Mouse (Mus musculus) fat pad, adult 2 months (tissue): ENCODE data around the gene Thbs2.

Source experiments
- DNase-seq: peaks from one replicate; pipeline ENCODE4 v3.0.0-alpha.2; 2011; ENCODE audit warnings: low read depth, low spot score; ENCODE audit errors: extremely low read depth

Gene Thbs2

DNA sequence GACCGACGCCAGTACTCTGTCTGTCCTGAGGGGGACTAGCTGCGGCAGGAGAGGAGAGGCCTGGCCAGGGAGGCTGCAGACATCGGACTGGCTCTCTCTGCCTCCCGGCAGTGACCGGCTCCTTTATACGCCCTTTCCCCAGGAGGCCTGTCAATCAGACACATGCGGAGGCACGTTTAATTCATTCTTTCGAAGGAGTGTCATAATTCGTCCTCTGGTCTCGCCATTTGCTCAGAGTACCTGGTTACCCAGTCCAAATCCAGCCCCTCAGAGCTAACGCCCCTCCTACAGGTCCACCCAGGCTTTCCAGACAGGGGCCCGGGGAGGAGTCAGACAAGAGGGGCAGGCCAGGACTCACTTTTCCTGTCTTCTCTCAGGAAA, at the start of gene Thbs2:
TSS of gene Thbs2 (minus strand) at position 242 of the 381 bp plus-strand sequence.
- no peak for DNase-seq

DNA sequence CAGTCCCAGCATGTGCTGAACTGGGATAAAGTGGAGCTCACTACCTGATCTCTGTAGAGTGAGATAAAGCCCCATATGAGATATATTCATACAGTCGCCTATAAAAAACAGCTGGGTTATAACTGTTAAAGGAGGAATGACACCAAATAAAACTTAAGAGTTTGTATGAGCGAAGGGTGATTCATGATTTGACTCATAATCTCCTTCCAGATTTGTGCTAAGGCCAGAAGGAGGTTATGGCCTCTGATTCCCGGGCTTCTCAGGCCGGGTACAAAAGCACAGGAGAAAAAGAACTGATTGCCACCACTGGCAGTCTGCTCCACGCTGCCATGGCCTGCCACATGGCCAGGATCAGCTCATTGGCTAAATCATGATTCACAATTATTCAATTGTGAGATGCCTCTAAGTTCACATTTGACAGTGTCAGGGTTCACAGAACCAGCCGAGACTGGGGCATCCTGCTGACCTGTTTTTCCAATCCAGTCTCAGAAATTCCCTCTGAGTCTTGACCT, 41.5 kb upstream of the Thbs2 start:
- no peak for DNase-seq

DNA sequence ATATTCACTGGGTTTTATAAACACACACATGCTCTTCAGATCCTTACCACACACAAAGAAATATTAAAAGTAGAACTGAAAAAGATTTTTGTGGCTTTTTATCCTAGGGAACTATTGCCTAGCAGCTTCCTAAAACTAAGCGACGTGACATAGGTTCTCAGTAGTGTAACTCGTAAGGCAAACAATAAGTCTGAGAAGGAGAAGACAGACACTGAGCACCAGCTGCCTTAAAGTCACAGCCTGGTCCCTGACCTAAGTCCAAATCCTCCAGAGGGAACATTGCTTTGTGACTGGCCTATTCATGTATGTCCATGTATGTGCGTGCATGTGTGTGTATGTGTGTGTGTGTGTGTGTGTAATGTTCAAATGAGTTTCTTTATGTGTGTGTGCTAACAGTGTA, 40.3 kb upstream of the Thbs2 start:
- DNase-seq = no peak

DNA sequence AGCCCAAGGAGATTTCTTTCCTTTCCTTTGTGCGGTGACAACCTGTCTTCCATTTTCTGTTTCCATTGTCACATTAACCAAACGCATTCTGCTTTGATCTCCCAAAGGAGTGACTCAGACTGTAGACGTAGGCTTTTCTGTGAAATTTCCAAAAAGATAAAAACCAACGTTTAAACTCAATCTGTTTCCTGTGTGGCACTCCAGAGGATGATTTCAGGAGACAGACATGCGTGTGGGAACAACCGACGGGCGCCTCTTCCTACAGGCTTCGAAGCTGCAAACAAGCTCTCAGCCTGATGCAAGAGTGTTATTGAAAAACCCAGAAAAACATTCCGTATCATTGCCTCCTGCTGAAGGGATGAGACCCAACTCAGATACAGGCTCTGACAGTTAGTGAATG, 39.9 kb upstream of the Thbs2 start:
- no peak for DNase-seq

DNA sequence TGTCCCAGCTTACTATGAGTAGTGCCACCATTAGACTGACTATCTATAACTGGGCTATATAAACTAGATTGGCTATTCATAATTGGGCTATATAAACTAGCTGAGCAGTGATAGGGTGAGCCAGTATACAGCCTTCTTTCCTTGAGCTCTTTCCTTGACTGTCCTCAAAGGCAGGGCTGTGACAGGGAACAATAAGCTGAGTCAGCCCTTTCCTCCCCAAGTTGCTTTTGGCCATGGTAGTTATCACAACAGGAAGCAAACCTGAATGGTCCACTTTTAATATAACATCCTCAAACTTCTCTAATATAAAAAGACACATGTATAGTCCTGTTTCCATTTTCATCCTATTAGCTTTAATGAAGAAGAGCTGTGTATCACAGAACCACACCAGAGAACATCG, 39.0 kb upstream of the Thbs2 start:
- no peak for DNase-seq

DNA sequence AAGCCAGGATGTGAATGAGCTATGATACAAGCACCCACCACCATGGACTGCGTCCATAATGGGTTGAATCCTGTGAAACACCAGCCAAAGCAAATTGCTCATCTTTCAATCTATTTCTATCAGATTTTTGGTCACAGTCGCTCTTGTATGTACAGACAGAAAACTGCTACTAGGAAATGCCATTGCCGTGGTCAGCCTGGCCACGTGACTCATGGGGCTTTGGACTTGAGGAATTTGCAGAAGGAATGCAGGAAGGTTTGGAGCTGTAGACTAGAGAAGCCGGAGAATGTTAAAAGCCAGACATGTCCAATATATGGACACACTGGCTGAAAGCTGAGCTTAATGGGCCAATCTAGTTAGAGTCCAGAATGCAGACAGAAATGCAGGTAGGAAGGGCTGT, 36.6 kb upstream of the Thbs2 start:
- DNase-seq = no peak

DNA sequence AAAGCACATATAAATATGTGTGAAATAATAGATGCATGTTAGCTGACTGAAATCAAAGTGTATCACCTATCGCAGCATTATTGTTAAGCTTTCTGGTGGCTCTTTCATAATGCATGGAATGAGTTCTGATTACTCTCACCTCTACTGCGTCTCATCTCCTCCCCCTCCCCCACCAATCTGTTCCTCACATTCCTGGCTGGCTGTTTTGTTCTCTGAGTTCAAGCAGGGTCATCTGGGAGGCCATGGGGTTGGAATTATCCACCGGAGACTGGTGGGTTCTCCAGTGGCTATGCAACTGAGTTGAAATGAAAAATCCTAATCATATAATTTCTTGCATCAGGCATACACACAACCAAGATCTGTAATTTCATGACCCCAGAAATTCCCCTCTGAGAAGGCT, 33.4 kb upstream of the Thbs2 start:
- no peak for DNase-seq

DNA sequence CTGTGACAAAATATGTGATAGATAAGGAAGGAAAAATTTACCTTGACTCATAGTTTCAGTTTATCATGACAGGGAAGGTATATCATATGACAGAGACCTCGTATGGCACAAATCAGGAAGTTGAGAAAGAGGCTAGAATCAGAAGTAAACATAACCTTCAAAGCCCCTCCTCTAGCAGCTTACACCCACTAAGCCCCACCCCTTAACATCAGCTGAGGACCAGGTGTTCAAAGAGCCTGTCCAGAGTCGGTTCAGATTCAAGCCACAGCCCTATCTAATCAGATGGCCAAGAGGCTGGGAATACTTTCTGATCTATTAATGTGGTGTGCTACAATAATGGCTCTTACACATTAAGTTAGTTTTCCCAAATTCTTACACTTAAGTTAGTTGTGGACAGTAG, 30.8 kb upstream of the Thbs2 start:
- DNase-seq = no peak

DNA sequence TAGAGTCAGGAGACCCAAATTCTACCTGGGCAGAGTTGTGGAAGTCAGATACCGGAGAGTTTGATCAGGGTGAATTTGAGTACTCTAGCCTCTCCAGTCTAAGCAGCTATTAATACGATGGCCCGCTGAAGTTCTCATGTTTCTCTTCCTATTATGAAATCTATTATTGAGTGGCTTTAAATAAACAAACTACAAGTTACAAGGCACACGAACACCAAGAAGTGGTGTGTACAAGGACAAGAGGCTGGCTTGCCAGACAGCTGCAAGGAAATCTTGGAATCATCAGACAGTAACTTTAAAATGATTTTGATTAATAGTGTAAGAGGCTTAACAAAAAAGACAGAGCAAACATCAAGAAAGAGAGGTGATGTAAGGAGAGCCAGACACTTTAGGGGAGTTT, 27.3 kb upstream of the Thbs2 start:
- DNase-seq = no peak

DNA sequence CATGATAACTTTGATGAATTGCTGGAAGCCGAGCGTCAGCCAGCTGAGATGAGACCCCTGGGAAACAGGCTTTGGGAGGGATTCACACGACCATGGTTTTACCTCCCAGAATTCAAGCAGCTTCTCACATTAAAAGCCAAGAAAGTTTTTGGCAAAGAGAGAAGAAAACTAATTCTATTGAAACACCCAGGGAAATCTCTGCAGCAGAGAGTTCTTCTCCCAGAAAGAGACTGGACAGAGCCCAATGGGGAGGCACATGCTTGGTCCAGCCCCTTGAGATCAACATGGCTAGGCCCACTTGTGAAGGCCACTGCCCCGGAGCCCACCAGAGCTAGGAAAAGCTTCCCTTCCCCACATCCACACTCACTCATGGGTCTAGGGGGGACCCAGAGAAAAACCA, 26.9 kb upstream of the Thbs2 start:
- DNase-seq = no peak

DNA sequence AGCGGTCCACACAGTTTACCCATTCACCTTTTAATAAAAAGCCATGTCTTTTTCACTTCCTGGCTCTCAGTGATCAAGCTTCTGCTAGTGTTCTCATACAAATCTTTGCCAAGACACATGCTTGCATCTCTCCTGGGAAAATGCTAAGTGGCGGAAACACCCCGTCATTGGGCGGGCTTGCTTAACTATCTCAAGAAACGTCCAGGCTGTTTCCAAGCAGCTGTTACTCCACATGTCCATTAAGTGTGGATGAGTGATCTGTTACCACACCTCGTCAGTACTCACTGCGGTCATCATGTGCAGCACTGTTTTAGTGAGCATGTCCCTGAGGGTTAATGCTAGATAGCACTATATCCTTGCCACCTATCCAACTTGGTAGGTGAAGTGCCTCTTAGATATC, 26.2 kb upstream of the Thbs2 start:
- DNase-seq = no peak

DNA sequence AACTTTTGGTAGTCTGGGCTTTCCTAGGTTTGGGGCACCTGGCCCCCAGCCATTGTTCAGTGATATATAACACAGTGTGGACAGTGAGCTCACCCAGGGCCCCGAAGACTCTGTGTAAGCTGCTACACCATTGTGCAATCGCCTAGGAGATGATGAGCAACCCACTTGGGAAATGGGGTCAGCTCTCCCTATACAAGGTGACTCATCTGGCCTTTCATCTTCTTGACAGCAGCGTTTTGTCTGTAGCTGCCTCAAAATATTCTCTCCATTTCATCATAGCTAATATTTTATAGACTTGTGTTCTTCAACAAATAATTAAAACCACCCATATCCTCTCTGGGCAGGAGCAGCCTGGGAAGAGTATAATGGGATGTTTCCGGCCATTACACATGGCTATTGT, 24.8 kb upstream of the Thbs2 start:
- DNase-seq = no peak

DNA sequence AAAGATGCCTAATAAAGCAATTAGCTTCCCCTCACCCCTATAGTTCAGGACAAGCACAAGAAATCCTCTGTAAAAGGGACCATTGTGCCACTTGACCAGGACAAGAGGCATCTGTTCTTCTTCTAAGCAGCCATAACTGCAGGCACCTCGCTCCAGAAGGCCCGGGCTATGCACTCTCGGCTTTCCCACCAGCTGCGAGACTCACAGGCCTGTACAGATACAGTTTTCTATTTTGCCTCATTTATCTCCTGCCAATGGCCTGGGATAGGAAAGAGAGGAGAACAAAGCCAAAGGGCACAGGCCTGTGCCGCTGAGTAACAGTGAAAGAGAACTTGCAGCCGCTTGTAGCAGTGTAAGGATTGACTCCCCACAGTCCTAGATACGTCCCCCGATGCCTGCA, 20.7 kb upstream of the Thbs2 start:
- no peak for DNase-seq

DNA sequence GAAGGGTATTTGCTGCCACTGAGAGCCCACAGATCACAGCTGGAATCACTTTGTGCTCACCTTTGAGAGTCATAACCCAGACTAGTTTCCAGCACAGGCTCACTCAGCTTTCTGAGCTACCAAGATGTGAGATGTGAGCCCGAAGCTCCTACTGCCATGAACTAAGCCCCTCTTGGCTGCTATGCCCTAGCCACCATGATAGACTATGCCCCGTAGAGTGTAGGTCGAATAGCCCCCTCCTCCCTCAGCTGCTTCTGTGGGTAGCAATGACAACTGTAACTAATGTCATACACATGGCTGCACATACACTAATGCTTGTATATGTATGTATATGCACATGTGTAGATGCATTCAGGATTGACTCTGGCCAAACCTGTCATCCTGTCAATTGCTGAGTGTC, 20.3 kb upstream of the Thbs2 start:
- DNase-seq = no peak

DNA sequence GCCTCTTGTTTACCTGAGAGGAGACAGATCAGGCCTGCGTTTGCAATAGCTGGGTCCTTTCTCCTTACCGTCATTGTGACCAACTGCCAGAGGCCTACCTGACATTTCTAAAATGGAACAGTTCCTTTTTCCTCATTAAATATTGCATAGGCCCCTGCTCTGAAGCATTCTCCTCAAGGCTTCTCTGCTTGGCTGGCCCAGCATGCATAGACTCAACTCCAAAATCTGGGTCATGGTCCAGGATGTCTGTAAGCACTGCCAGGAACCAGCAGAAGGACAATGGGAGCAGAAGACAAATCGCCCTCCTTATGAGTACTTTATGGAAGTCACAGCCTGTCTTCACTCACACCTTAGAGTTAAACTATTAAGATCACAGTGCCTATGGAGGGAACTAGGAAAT, 17.7 kb upstream of the Thbs2 start:
- DNase-seq = no peak

DNA sequence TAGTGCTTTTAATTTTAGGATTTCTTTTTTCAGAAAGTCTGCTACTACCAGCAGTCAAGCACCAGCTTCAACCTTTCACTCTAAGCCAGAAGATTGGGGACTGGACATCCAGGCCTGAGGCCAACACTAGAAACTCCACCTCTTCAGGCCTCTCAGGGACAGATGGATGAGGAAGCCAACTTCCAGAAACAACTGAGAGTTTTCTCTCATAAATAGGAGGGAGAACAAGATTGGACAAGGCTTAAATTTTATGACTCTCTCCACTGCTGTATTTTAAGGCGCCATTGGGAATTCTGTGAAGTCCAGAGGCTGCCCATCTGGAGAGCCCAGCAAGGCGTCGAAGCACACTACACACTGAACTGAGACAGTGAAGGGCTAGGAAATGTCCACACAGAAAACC, 17.0 kb upstream of the Thbs2 start:
- DNase-seq = no peak

DNA sequence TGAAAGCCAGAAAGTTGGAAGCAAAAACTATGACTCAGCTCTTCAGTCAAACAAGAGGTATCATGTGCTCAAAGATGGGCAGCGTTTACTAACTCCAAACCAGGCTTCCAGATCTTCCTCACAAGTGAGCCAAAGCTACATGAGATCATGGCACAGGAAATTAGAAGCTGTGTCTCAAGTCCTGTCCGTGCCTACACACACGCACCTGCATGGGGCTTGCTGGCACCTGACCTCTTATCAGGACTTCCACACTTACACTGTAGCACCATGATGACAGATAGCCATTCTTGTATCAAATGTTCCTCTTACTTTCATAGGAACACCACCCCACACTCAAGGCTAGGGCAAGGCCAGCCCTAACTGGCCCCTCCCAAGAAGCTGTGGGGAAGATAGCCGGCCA, 12.0 kb upstream of the Thbs2 start:
- no peak for DNase-seq

DNA sequence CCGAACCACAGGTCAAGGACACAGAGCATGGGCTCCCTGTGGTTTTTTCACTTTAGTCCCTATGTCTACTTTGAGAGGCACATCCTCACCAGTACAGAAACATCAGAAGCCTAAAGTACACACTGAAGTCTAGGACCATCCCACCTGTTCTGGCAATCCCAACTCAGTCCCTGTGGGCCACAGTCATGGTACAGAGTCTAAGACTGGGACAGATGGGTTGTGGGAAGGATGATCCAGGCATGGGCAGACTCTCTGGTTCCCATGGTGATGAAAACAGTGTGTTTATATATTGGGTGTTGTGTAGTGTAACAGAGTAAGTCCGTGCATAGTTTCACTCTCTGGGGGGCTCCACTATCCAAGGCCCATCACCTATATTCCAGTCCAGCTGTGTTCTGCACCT, 11.4 kb upstream of the Thbs2 start:
- no peak for DNase-seq

DNA sequence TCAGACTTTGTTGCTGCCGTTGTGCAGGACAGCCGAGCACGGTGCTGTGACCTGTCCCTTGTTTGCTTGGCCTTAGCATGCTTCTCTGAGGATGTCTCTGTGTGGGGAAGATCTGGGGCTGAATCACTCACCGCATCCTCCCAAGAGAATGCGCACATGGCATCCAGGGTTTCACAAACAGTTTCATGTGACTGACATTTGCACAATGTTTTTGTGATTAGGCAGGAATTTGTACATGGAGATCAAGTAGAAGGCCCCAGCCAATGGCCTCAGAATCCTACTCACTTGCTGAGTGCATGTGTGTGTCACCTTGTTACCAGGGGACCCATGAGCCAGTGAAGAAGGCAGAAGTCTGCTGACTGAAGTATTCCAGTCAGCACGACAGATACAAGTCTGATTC, 9.7 kb upstream of the Thbs2 start:
- no peak for DNase-seq

DNA sequence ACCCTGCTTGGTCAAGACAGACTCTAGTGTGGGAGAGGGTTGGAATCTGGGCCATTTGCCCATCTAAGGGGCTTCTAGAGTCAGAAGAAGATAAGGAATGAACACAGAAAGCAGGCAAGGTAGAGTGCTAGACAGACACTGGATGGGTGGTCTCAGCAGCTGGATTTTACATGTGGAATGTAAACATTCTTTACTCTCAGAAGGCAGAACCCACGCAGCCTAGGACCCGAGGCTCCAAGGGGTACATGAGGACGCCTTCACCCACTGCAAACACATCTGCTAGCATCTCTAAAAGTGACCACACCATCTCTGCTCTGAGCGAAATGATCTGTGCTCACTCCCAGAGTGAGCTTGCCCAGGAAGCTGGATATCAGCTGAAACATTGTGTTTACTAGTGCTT, 9.2 kb upstream of the Thbs2 start:
- DNase-seq = no peak

DNA sequence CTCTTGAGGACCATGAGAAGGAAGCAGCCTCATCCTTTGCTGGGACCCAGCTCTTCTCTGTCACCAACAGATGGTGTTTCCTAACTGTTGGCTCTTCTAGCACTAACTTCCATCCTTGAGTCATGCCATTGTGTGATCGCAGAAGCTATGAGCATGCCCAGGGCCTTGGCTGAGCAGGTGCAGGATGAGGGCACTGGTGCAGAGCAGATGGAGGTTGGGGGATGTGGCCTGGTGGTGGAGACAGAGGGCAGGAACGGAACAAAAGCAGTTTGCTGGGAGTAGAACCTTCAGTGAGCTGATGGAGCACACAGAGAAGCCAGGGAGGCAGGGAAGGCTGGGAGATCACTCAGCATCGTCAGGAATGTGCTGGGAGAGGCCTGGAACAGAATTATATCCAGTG, 8.7 kb upstream of the Thbs2 start:
- no peak for DNase-seq

DNA sequence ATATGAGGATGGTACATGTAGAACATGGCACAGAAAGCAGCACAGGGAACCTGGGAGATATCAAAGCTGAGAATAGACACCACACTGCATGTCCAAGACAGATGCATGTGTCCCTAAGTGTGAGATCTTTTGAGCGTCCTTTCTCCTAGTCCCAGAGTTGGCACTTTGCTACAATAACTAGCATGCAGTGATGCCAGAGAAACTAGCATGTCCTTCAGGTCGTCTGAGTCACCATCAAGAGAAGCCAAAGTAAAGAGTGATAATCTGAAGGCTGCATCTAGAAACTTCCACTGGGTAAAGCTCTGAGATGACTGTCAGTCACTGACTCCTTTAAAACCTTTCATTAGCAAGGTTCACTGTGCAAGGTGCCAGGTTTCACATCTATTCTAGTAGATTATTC, 7.9 kb upstream of the Thbs2 start:
- DNase-seq = no peak

DNA sequence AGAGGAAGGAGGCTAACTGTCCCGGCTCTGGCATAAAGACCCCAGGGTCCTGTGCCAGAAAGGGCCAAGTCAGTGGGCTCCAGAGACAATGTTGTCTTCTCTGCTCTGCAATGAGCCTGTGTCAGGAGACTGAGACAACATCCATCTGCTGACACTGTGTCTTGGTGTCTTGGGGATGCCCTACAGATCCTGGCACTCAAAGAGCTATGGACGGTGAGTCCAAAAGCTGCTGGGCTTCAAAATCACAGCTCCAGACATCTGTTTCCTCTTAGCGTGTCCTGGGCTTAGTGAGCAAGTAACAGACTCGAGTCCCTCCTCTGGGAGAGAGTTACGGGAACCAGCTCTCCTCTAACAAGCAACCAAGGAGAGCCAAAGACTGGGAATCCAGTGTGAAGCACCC, 6.2 kb upstream of the Thbs2 start:
- DNase-seq = no peak

DNA sequence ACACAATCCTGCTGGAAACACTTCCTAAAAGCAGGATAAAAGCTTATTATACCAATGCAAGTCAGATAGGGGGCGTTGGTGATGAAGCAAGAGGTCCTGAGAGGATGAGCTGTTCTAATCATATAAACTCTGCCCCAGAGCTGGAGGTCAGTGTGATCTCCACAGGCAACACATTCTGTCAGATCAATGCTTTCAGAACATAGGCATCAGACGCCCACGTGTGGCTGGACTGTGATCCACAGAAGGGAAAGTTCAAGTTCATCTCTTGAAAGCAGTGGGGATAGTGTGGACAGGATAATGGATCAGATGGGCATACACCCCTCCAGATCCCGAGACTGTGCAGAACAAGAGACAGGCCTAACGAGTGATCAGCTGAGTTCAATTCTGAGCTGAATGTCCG, 4.2 kb upstream of the Thbs2 start:
- no peak for DNase-seq
